Mouse (Mus musculus) C2C12 (cell line): ENCODE results near the gene Hoxb4.

Experiments
- CEBPB ChIP-seq: IDR thresholded peaks from one replicate; pipeline ENCODE4 v1.6.1; 2011; ENCODE audit warnings: low read depth, mild to moderate bottlenecking, control low read depth, moderate library complexity
- CTCF ChIP-seq: IDR thresholded peaks from one replicate; pipeline ENCODE4 v1.5.1; 2011; ENCODE audit not compliant: control insufficient read depth, insufficient read depth, insufficient read length

DNA sequence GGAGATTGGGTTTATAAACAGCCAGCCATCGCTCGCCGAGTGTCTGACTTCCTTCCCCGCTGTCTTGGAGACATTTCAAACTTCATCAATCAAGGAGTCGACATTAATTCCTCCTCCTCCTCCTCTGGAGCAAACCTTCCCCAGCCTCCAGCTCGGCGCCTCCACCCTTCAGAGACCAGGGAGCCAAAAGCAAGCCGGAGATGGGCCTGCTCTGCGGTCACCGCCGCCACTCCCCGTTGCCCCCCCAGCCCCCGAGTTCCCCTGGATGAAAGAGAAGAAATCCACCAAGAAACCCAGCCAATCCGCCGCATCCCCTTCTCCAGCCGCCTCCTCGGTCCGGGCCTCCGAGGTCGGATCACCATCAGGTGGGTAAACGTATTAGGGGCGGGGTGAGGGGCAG, 33.8 kb downstream of the Hoxb4 start:
- no peak for TF ChIP-seq CTCF
- TF ChIP-seq CEBPB, result no peak
